Mouse (Mus musculus): ENCODE results near the gene Enpp1.

GRCm38 (mm10) chr10:24599802-24600201, 112.2 kb downstream of the Enpp1 start:
- TF ChIP-seq POLR2A (IDR thresholded peaks at IDR 0.05; ENCODE audit: borderline replicate concordance, extremely low read depth, low read depth, low read length) (no peak), CTCF (IDR thresholded peaks at IDR 0.05; ENCODE audit: insufficient read depth, low read length) (no peak)
